Mouse (Mus musculus) adrenal gland, postnatal 10 days (tissue): Measurements from ENCODE around the gene Vmn1r170. TPM values are rescaled to one million over a fixed set of nuclear protein-coding genes. Genes with fewer than 3 reads are reported as not detected.
"Not testable (repeated sequence)": the region's sequence is repeated elsewhere in the genome, so short reads cannot be mapped to it uniquely, and the experiment has no call there.

ENCODE experiments used
- DNase-seq: peaks from one replicate; pipeline ENCODE4 v3.0.0; 2021; ENCODE audit warnings: mixed read lengths
- long read RNA-seq, 2 experiments: library from polyadenylated mRNA; stranded (forward); transcript quantifications; one replicate each; pipeline ENCODE4 v2.0.0; 2021
- total RNA-seq, 2 experiments: library from RNA; stranded (reverse); gene quantifications; 2 replicates each; pipeline ENCODE4 v1.2.3; 2021

Gene Vmn1r170
- not detected for total RNA-seq
- long read RNA-seq, experiment 1 = 0 reads
- long read RNA-seq, experiment 2 = 0 reads

GRCm38 (mm10) chr7:23605875-23606274 lies at the start of gene Vmn1r170:
Gene Vmn1r170, plus strand, starts transcription at chr7:23606175.
- DNase-seq = not testable (repeated sequence)

GRCm38 (mm10) chr7:23575226-23575625 lies 30.7 kb upstream of the Vmn1r170 start, which contains the start of gene Vmn1r169:
Gene Vmn1r169, plus strand, starts transcription at chr7:23575526.
- not testable (repeated sequence) for DNase-seq

GRCm38 (mm10) chr7:23630422-23630821 lies 24.4 kb downstream of the Vmn1r170 start, which contains the start of gene Vmn1r171:
Gene Vmn1r171, plus strand, starts transcription at chr7:23630722.
- no peak for DNase-seq

Other genes starting within 250 kb of the Vmn1r170 start
- gene Nlrp5, start 220.3 kb upstream of the Vmn1r170 start, total RNA-seq = under 1 TPM in 1 of 2 experiments, not detected in 1; 0.55 TPM
- gene Vmn1r167, start 99.0 kb upstream of the Vmn1r170 start, total RNA-seq = not detected
- gene Vmn1r168, start 66.4 kb upstream of the Vmn1r170 start, total RNA-seq = not detected
- gene Vmn1r169, start 30.6 kb upstream of the Vmn1r170 start, total RNA-seq = not detected
- not detected for gene Vmn1r171, start 24.5 kb downstream of the Vmn1r170 start, total RNA-seq
- gene Vmn1r172, start 52.1 kb downstream of the Vmn1r170 start, total RNA-seq = not detected
- not detected for gene Vmn1r173, start 94.5 kb downstream of the Vmn1r170 start, total RNA-seq
- gene Vmn1r174, start 146.1 kb downstream of the Vmn1r170 start, total RNA-seq = not detected
- not detected for gene Vmn1r175, start 204.5 kb downstream of the Vmn1r170 start, total RNA-seq
- gene Vmn1r176, start 231.2 kb downstream of the Vmn1r170 start, total RNA-seq = not detected